Mouse (Mus musculus) lung, postnatal 36 days (tissue): ENCODE data around the gene Ntm.
A peak's percentile ranks its signal among the peaks of the same experiment; 100 is the strongest.

Experiments used
- DNase-seq: peaks from one replicate; pipeline ENCODE4 v3.0.0; 2022; ENCODE audit warnings: mixed read lengths

Gene Ntm

GRCm38 (mm10) chr9:29100624-29101023 lies 862.3 kb downstream of the Ntm start:
- no peak for DNase-seq

GRCm38 (mm10) chr9:29092443-29092842 lies 870.5 kb downstream of the Ntm start:
- DNase-seq, result peak; percentile 13

- no peak for DNase-seq
Observed at GRCm38 (mm10) chr9:29088657-29089056, 874.3 kb downstream of the Ntm start.

- no peak for DNase-seq
Observed at GRCm38 (mm10) chr9:29087656-29088055, 875.3 kb downstream of the Ntm start.

- DNase-seq, result no peak
Observed at GRCm38 (mm10) chr9:29087171-29087570, 875.8 kb downstream of the Ntm start.

- DNase-seq, result no peak
Observed at GRCm38 (mm10) chr9:29075924-29076577, 886.9 kb downstream of the Ntm start.

- no peak for DNase-seq
Observed at GRCm38 (mm10) chr9:29075243-29075642, 887.7 kb downstream of the Ntm start.

GRCm38 (mm10) chr9:29074494-29074893 lies 888.4 kb downstream of the Ntm start:
- DNase-seq, result no peak

- DNase-seq, result no peak
Observed at GRCm38 (mm10) chr9:29071997-29072396, 890.9 kb downstream of the Ntm start.

- no peak for DNase-seq
Observed at GRCm38 (mm10) chr9:29067572-29067971, 895.4 kb downstream of the Ntm start.

- DNase-seq, result no peak
Observed at GRCm38 (mm10) chr9:29060293-29060692, 902.6 kb downstream of the Ntm start.

GRCm38 (mm10) chr9:29058811-29059210 lies 904.1 kb downstream of the Ntm start:
- no peak for DNase-seq

GRCm38 (mm10) chr9:29055637-29056036 lies 907.3 kb downstream of the Ntm start:
- no peak for DNase-seq

GRCm38 (mm10) chr9:29036466-29036865 lies 926.5 kb downstream of the Ntm start:
- DNase-seq, result no peak

GRCm38 (mm10) chr9:29036058-29036457 lies 926.9 kb downstream of the Ntm start:
- no peak for DNase-seq

GRCm38 (mm10) chr9:29026410-29026809 lies 936.5 kb downstream of the Ntm start:
- no peak for DNase-seq

GRCm38 (mm10) chr9:29025603-29026002 lies 937.3 kb downstream of the Ntm start:
- DNase-seq, result no peak

GRCm38 (mm10) chr9:29025104-29025503 lies 937.8 kb downstream of the Ntm start:
- DNase-seq, result no peak

- DNase-seq, result no peak
Observed at GRCm38 (mm10) chr9:29016879-29017278, 946.1 kb downstream of the Ntm start.

GRCm38 (mm10) chr9:29013881-29014280 lies 949.1 kb downstream of the Ntm start:
- DNase-seq, result no peak

GRCm38 (mm10) chr9:29012541-29012940 lies 950.4 kb downstream of the Ntm start:
- no peak for DNase-seq

GRCm38 (mm10) chr9:29011476-29011875 lies 951.5 kb downstream of the Ntm start:
- DNase-seq, result no peak

GRCm38 (mm10) chr9:29004534-29004933 lies 958.4 kb downstream of the Ntm start:
- no peak for DNase-seq

- DNase-seq, result no peak
Observed at GRCm38 (mm10) chr9:28999951-29000351, 963.0 kb downstream of the Ntm start.

GRCm38 (mm10) chr9:28977275-28977674 lies 985.7 kb downstream of the Ntm start:
- DNase-seq, result no peak
